Mouse (Mus musculus): ENCODE results near the gene a.

a gene

GRCm38 (mm10) chr2:154771604-154772003, 19.6 kb upstream of the a start:
- no peaks in the 10 kb centered on the region for H3K4me1 ChIP-seq (replicated peaks; ENCODE audit: low read depth, low read length)
- H3K36me3 ChIP-seq (ENCODE audit: insufficient read depth, low read length): no peaks in the 10 kb centered on the region
- no peak for TF ChIP-seq CTCF (conservative IDR thresholded peaks at IDR 0.05; ENCODE audit: low read length)
- TF ChIP-seq POU5F1 (IDR thresholded peaks at IDR 0.05; ENCODE audit: borderline replicate concordance, low read length): no peak
- no peak for TF ChIP-seq NANOG (IDR thresholded peaks at IDR 0.05; ENCODE audit: borderline replicate concordance, low read length)
- no peaks in the 10 kb centered on the region for H3K9me3 ChIP-seq (ENCODE audit: low read length)
- no peaks in the 10 kb centered on the region for H3K27me3 ChIP-seq (ENCODE audit: insufficient read depth, low read length)
- H3K4me3 ChIP-seq (replicated peaks; ENCODE audit: low read length): no peak overlapping the region

- H3K36me3 ChIP-seq (ENCODE audit: insufficient read depth, low read length): no peaks in the 10 kb centered on the region
Observed at GRCm38 (mm10) chr2:154774032-154774431, 17.2 kb upstream of the a start.

GRCm38 (mm10) chr2:154776496-154776895, 14.7 kb upstream of the a start:
- H3K27me3 ChIP-seq (ENCODE audit: insufficient read depth, low read length): no peaks in the 10 kb centered on the region
- H3K4me3 ChIP-seq (replicated peaks; ENCODE audit: low read length): no peak overlapping the region
- TF ChIP-seq CTCF (conservative IDR thresholded peaks at IDR 0.05; ENCODE audit: low read length) (no peak), POU5F1 (IDR thresholded peaks at IDR 0.05; ENCODE audit: borderline replicate concordance, low read length) (no peak), NANOG (IDR thresholded peaks at IDR 0.05; ENCODE audit: borderline replicate concordance, low read length) (no peak)
- H3K36me3 ChIP-seq (ENCODE audit: insufficient read depth, low read length): no peaks in the 10 kb centered on the region
- no peaks in the 10 kb centered on the region for H3K9me3 ChIP-seq (ENCODE audit: low read length)
- no peaks in the 10 kb centered on the region for H3K4me1 ChIP-seq (replicated peaks; ENCODE audit: low read depth, low read length)

More at GRCm38 (mm10) chr2:154774032-154774431, 17.2 kb upstream of the a start:
- peak; percentile 64 for TF ChIP-seq CTCF (conservative IDR thresholded peaks at IDR 0.05; ENCODE audit: low read length)
- no peak for TF ChIP-seq NANOG (IDR thresholded peaks at IDR 0.05; ENCODE audit: borderline replicate concordance, low read length)
- Histone ChIP-seq H3K4me1 (replicated peaks; ENCODE audit: low read depth, low read length) (no peaks in the 10 kb centered on the region), H3K4me3 (replicated peaks; ENCODE audit: low read length) (no peak overlapping the region), H3K27me3 (ENCODE audit: insufficient read depth, low read length) (no peaks in the 10 kb centered on the region), H3K9me3 (ENCODE audit: low read length) (no peaks in the 10 kb centered on the region)

GRCm38 (mm10) chr2:154779648-154780047, 11.6 kb upstream of the a start:
- Histone ChIP-seq H3K4me3 (replicated peaks; ENCODE audit: low read length) (no peak overlapping the region), H3K4me1 (replicated peaks; ENCODE audit: low read depth, low read length) (peaks cover 6% of the 10 kb centered on the region; the same call in 1 of the 2 replicates), H3K9me3 (ENCODE audit: low read length) (no peaks in the 10 kb centered on the region), H3K36me3 (ENCODE audit: insufficient read depth, low read length) (no peaks in the 10 kb centered on the region), H3K27me3 (ENCODE audit: insufficient read depth, low read length) (peaks cover 10% of the 10 kb centered on the region)
- no peak for TF ChIP-seq CTCF (conservative IDR thresholded peaks at IDR 0.05; ENCODE audit: low read length)

- Histone ChIP-seq H3K4me1 (replicated peaks; ENCODE audit: low read depth, low read length) (peaks cover 26% of the 10 kb centered on the region), H3K9me3 (ENCODE audit: low read length) (no peaks in the 10 kb centered on the region), H3K4me3 (replicated peaks; ENCODE audit: low read length) (no peak overlapping the region), H3K36me3 (ENCODE audit: insufficient read depth, low read length) (no peaks in the 10 kb centered on the region), H3K27me3 (ENCODE audit: insufficient read depth, low read length) (peaks cover 12% of the 10 kb centered on the region)
- no peak for TF ChIP-seq POU5F1 (IDR thresholded peaks at IDR 0.05; ENCODE audit: borderline replicate concordance, low read length)
Observed at GRCm38 (mm10) chr2:154782361-154782760, 8.8 kb upstream of the a start.

GRCm38 (mm10) chr2:154782856-154783650, 8.1 kb upstream of the a start:
- H3K36me3 ChIP-seq (ENCODE audit: insufficient read depth, low read length): no peaks in the 10 kb centered on the region
- H3K4me1 ChIP-seq (replicated peaks; ENCODE audit: low read depth, low read length): peaks cover 29% of the 10 kb centered on the region
- H3K9me3 ChIP-seq (ENCODE audit: low read length): no peaks in the 10 kb centered on the region
- H3K4me3 ChIP-seq (replicated peaks; ENCODE audit: low read length): no peak overlapping the region
- TF ChIP-seq NANOG (IDR thresholded peaks at IDR 0.05; ENCODE audit: borderline replicate concordance, low read length) (no peak), CTCF (conservative IDR thresholded peaks at IDR 0.05; ENCODE audit: low read length) (no peak), POU5F1 (IDR thresholded peaks at IDR 0.05; ENCODE audit: borderline replicate concordance, low read length) (no peak)
- H3K27me3 ChIP-seq (ENCODE audit: insufficient read depth, low read length): peaks cover 12% of the 10 kb centered on the region

- Histone ChIP-seq H3K36me3 (ENCODE audit: insufficient read depth, low read length) (no peaks in the 10 kb centered on the region), H3K27me3 (ENCODE audit: insufficient read depth, low read length) (peaks cover 12% of the 10 kb centered on the region), H3K4me1 (replicated peaks; ENCODE audit: low read depth, low read length) (peaks cover 41% of the 10 kb centered on the region), H3K4me3 (replicated peaks; ENCODE audit: low read length) (no peak overlapping the region), H3K9me3 (ENCODE audit: low read length) (no peaks in the 10 kb centered on the region)
- no peak for TF ChIP-seq POU5F1 (IDR thresholded peaks at IDR 0.05; ENCODE audit: borderline replicate concordance, low read length)
- no peak for TF ChIP-seq NANOG (IDR thresholded peaks at IDR 0.05; ENCODE audit: borderline replicate concordance, low read length)
- TF ChIP-seq CTCF (conservative IDR thresholded peaks at IDR 0.05; ENCODE audit: low read length): no peak
Observed at GRCm38 (mm10) chr2:154785284-154785683, 5.9 kb upstream of the a start.

GRCm38 (mm10) chr2:154786187-154786586, 5.0 kb upstream of the a start:
- Histone ChIP-seq H3K36me3 (ENCODE audit: insufficient read depth, low read length) (no peaks in the 10 kb centered on the region), H3K4me1 (replicated peaks; ENCODE audit: low read depth, low read length) (peaks cover 41% of the 10 kb centered on the region), H3K9me3 (ENCODE audit: low read length) (no peaks in the 10 kb centered on the region), H3K4me3 (replicated peaks; ENCODE audit: low read length) (peak overlapping the region; percentile 17; the same call in 1 of the 2 replicates), H3K27me3 (ENCODE audit: insufficient read depth, low read length) (peaks cover 12% of the 10 kb centered on the region)
- TF ChIP-seq CTCF (conservative IDR thresholded peaks at IDR 0.05; ENCODE audit: low read length): no peak
- no peak for TF ChIP-seq POU5F1 (IDR thresholded peaks at IDR 0.05; ENCODE audit: borderline replicate concordance, low read length)

- H3K27me3 ChIP-seq (ENCODE audit: insufficient read depth, low read length): peaks cover 12% of the 10 kb centered on the region
- H3K9me3 ChIP-seq (ENCODE audit: low read length): no peaks in the 10 kb centered on the region
- peak overlapping the region; percentile 17; the same call in 1 of the 2 replicates for H3K4me3 ChIP-seq (replicated peaks; ENCODE audit: low read length)
- peaks cover 41% of the 10 kb centered on the region for H3K4me1 ChIP-seq (replicated peaks; ENCODE audit: low read depth, low read length)
- H3K36me3 ChIP-seq (ENCODE audit: insufficient read depth, low read length): no peaks in the 10 kb centered on the region
- TF ChIP-seq NANOG (IDR thresholded peaks at IDR 0.05; ENCODE audit: borderline replicate concordance, low read length) (no peak), POU5F1 (IDR thresholded peaks at IDR 0.05; ENCODE audit: borderline replicate concordance, low read length) (no peak), CTCF (conservative IDR thresholded peaks at IDR 0.05; ENCODE audit: low read length) (no peak)
Observed at GRCm38 (mm10) chr2:154786776-154787175, 4.4 kb upstream of the a start.

Measured in E14TG2a.4 (cell line).